Mouse (Mus musculus) left cerebral cortex, postnatal 36 days (tissue): ENCODE results near the gene Agbl3. TPM values are rescaled to one million over a fixed set of nuclear protein-coding genes. Genes with fewer than 3 reads are reported as not detected.

ENCODE experiments used
- DNase-seq, 2 experiments: peaks; one replicate each; pipeline ENCODE4 v3.0.0; 2021 to 2022; ENCODE audit warnings: low spot score in 2 of 2, mixed read lengths in 1 of 2
- intact Hi-C: fragments of 180-260 bp; cut with DNase I; formaldehyde crosslinking; loops from one replicate; pipeline ENCODE4 v1.15.1; 2025
- total RNA-seq, 2 experiments: library from RNA; stranded (reverse); gene quantifications; 2 replicates each; pipeline ENCODE4 v1.2.3; 2021

Gene Agbl3
- total RNA-seq, 2 experiments from 2014 or later: 14.3 to 17.6 TPM

- DNase-seq: no peak
- intact Hi-C loops: no loop called here
These were observed 118.9 kb downstream of the Agbl3 start for GRCm38 (mm10) chr6:34899127-34899526.

GRCm38 (mm10) chr6:34900990-34901389 is 120.8 kb downstream of the Agbl3 start:
- intact Hi-C loops: no loop called here

DNA sequence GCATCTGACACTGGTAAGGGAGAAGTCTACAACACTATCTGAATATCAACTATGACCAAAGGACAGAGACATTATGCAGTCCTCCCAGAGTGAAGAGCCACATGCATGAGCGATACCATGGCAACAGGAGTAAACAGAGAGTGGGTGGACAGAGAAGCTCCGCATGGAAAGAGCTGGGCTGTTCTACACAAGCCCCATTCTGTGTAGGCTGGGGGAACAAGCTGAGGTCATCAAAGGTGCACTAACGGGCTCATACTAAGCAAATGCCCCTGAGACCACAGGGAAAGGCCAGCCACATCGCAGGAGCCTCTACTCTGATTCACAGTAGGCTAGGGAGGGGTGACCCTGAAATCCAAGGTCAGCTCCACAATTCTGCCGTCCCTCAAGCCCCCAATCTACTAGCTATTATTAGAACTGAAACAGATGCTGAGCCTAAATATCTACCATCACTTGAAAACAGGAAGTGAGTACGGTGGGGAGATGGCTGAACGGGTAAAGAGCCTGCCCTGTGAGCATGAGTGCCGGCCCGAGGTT is 121.7 kb downstream of the Agbl3 start:
- DNase-seq: no peak
- intact Hi-C loops: no loop called here

More at GRCm38 (mm10) chr6:34900990-34901389, 120.8 kb downstream of the Agbl3 start:
- DNase-seq: no peak

- no peak for DNase-seq
- intact Hi-C loops: no loop called here
These were observed 122.3 kb downstream of the Agbl3 start for GRCm38 (mm10) chr6:34902578-34902977.

DNA sequence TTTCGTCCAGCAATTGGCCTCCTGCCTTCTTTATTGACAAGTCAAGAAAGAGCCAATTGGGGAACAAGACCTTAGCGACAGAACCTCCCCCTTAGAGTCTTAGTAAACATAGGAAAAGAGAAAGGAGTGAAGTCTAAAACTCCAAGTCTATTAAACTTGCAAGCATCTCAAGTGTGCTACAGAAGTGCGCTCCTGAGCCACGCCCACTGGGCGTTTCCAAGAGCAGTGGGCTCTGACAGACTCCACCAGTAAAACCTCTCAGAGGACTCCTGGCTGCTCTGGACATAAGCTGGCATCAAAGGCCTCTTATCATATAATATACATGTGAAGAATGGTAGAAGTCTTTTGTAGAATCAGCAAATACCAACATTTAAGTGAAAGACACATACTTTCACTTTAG is 123.2 kb downstream of the Agbl3 start:
- DNase-seq: no peak
- intact Hi-C loops: no loop called here

DNA sequence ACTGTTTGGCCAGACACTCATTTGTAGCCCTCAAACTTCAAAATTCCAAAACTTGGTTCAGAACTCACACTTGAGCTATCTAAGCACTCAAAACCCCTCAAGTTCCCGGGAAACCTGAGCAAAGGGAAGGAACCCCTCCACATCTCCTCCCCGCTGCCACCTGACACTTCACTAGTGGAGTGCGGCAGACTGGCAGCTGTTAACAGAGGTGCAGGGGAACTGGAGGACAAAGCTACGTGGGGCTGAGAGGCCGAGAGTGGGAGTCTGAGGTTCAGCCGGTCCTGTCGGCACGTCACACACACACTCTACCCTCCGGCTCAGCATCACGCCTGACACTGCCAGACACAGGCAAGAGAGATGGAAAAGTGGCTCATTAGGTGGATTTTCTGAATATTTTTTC is 123.6 kb downstream of the Agbl3 start:
- intact Hi-C loops: no loop called here
- no peak for DNase-seq

DNA sequence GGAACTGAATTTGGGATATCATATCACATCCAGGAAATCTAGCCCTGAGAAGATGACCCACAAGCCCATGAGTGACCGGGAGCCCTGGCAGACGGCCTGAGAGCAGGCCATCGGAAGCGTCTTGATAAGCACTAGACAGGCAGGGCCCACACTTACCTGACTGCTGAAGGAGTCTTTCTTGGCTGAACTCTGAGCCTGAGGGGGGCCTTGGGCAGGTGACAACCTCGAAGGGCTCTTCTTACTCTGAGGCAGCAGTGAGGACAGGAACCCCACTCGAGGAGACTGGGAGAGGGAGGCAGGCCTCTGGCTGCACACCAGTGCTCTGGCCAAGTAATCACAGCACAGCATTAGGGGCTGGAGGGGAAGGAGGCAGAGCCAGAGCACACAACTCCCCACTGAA is 124.1 kb downstream of the Agbl3 start:
- intact Hi-C loops: no loop called here
- DNase-seq: no peak

DNA sequence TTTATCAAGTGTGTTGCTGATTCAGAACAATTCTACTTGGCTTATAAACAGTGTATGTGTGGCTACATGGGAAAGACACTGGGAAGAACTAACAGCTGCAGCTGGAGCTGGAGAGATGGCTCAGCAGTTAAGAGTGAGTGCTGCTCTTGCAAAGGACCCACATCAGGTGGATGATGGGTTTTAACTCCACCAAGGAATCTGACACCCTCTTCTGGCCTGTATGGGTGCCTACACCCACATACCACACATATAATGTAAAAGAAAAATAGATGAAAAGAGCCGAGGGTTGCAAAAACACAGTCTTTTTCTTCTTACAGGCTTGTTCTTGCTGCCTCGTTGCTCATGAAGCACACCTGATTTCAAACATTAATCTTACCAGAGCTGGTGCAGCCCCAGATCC is 125.9 kb downstream of the Agbl3 start:
- DNase-seq: no peak
- intact Hi-C loops: no loop called here

DNA sequence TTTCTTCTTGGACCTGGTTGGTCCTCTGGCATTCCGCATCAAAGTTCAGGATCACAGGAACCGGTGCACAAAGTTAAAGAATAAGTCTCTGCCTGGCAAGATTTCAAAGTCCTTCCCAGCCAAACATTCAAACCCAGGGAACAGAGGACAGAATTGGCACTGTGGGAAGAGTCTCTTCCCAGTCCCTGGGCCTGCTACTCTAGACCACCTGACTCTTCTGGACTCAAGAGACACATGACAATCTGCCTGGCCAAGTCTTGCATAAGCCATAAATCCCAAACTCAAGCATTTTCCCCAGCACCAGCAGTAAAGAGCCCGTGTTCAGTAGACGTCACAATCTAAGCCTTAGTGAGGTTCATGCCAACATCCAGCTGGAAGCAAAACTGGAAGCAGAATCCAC is 126.4 kb downstream of the Agbl3 start:
- intact Hi-C loops: no loop called here
- DNase-seq: no peak

- DNase-seq: no peak
- intact Hi-C loops: no loop called here
These were observed 126.9 kb downstream of the Agbl3 start for GRCm38 (mm10) chr6:34907121-34907614.

DNA sequence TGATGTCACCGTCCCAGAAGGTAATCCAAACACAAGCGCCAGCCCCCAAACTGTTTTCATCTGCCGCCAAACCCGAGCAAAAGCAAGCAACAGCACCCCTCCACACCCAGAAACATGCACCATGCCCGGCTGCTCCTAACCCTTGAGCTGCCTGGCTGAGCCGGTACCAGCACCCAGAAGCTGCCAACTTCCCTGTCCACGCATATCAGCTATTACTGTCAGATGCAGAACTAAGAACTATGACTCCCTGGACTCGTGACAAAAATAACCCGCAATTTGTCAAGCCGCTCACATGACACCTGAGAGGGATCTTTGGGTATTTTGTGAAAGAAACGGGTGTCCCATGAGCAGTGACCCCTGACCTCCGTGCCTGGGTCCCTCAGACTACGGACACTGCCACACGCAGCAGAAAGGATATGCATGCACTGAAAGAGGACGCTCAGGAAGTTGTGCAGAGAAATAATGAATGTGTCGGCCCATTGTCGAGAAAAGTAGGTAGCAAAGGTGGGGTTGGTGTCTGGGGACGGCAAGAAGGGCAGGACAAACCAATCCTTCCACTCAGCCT is 127.5 kb downstream of the Agbl3 start:
- intact Hi-C loops: no loop called here

More for the DNA sequence above, 127.5 kb downstream of the Agbl3 start:
- DNase-seq: no peak

Other genes with a start within 250 kb of the Agbl3 start
- gene Cald1, start 181.9 kb upstream of the Agbl3 start, total RNA-seq: 10 to 100 TPM; 23.6 to 25.6 TPM
- gene Tmem140, start 82.7 kb downstream of the Agbl3 start, total RNA-seq: 1 to 10 TPM; 3.1 to 3.5 TPM
- gene Cyren, start 97.6 kb downstream of the Agbl3 start, total RNA-seq: 1 to 10 TPM; 4.0 to 5.1 TPM
- 10 to 100 TPM; 33.4 to 34.6 TPM for gene Wdr91, start 130.4 kb downstream of the Agbl3 start, total RNA-seq
- gene Stra8, start 139.7 kb downstream of the Agbl3 start, total RNA-seq: not detected
- gene Slc23a4, start 208.0 kb downstream of the Agbl3 start, total RNA-seq: 1 to 10 TPM; 1.1 to 1.3 TPM